Mouse (Mus musculus): Measurements from ENCODE around the gene Rbfox2.

DNA sequence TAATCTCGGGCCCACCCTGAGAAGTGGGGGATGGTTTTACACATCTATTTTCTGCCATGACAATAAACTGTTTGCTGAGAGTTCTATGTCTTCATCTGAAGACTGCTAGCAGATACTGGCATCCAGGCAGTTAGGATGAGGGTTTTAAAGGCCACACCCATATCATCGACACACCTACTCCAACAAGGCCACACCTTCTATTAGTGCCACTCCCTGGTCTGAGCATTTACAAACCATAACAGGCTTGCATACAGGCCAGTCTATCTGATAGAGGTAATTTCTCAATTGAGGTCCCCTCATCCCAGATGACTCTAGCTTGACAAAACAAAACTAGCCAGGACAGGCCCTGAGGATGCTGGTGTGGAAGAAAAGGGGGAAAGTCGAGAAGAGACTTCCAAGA, 271.2 kb downstream of the Rbfox2 start:
- TF ChIP-seq CTCF (conservative IDR thresholded peaks at IDR 0.05; ENCODE audit: insufficient read depth, insufficient read length, low read depth, low read length) (no peak), POLR2A (IDR thresholded peaks at IDR 0.05; ENCODE audit: low read depth, low read length) (no peak)
